ENCODE assay signal across 9 mouse cellular contexts in the genomic region with DNA sequence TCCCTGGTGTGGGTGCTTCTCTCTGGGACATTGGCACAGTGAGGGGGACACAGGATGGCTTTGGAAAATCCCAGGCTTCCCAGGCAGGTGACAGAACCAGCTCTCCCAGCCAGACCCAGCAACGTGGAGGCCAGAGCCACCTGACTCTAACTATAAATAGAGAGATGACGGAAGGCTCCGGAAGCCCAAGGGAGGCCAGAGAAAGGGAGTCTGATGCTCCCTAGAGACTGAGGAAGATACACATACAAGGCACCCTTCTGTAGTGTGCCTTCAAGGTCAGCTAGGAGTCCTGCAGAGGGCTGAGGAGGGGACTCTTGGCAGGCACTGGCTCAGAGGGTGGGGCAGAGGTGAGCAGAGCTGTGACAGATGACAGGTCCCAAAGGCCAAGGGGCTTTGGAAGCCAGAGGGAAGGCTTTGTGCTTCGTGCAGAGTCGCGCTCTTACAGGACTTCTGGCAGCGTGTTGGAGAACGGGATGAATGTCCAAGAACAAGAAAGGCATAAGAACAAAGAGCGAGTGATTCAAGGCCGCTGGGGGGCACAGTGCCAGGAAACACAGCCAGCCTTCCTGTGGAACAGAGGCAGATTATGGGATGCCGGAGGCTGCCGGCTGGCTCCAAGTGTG. TPM values are rescaled to one million over a fixed set of nuclear protein-coding genes. Genes with fewer than 3 reads are reported as not detected.
DNase-seq lines count a peak whose midpoint lies in the region; ATAC-seq and TF ChIP-seq lines count a peak whose summit lies in the region.
"Had no signal": no experiment of that assay in that cellular context is flagged by ENCODE, and none has a peak within 500 bp of the region (broad histone marks: within the 10 kb centered on the region; RNA-seq: fewer than 3 reads in every experiment).

No protein-coding gene starts in this region.

- TF ChIP-seq CTCF in lung, embryonic 14.5 days (IDR thresholded peaks at IDR 0.05; ENCODE audit: low read depth): peak; percentile 15; the same call in 1 of the 2 replicates

- peak; percentile 47 for ATAC-seq in hindbrain, embryonic 13.5 days (ENCODE audit: low FRiP score)
- peak; percentile 47; the same call in 1 of the 2 replicates for ATAC-seq in lung, embryonic 14.5 days (ENCODE audit: insufficient read depth)

- H3K36me3 ChIP-seq in hindbrain, embryonic 13.5 days: no peaks in the 10 kb centered on the region
- no peaks in the 10 kb centered on the region for H3K36me3 ChIP-seq in lung, embryonic 14.5 days (ENCODE audit: insufficient read depth)
- H3K36me3 ChIP-seq: limb, embryonic 12.5 days had no signal

- no peak overlapping the region for H3K4me2 ChIP-seq in hindbrain, embryonic 13.5 days
- no peak overlapping the region for H3K4me2 ChIP-seq in lung, embryonic 14.5 days
- H3K4me2 ChIP-seq: limb, embryonic 12.5 days had no signal

- H3K4me1 ChIP-seq in hindbrain, embryonic 13.5 days (replicated peaks): peaks cover 26% of the 10 kb centered on the region
- H3K4me1 ChIP-seq in lung, embryonic 14.5 days (ENCODE audit: insufficient read depth): no peaks in the 10 kb centered on the region; the same call in 1 of the 2 replicates

- WGBS in hindbrain, embryonic 13.5 days: 27% methylated on average over 12 of the region's 12 CpGs
- 41% methylated on average over 12 of the region's 12 CpGs for WGBS in lung, embryonic 14.5 days

- peak overlapping the region; percentile 70 for H3K27ac ChIP-seq in hindbrain, embryonic 13.5 days
- no peak overlapping the region for H3K27ac ChIP-seq in lung, embryonic 14.5 days (ENCODE audit: low read depth)
- H3K27ac ChIP-seq: limb, embryonic 12.5 days had no signal

- no peaks in the 10 kb centered on the region for H3K9me3 ChIP-seq in hindbrain, embryonic 13.5 days
- H3K9me3 ChIP-seq in lung, embryonic 14.5 days (ENCODE audit: low read depth, low read length): no peaks in the 10 kb centered on the region
- H3K9me3 ChIP-seq: limb, embryonic 12.5 days had no signal

- peak; percentile 76 for DNase-seq in adrenal gland, adult 8-10 months
- peak; percentile 59 for DNase-seq in cerebellum, adult 11-12 months
- peak; percentile 10 to 18 for DNase-seq in gastrocnemius, adult 8-10 months (ENCODE audit: low spot score in 2 of 2)
- peak; percentile 79 for DNase-seq in lung, embryonic 14.5 days
- DNase-seq in right cerebral cortex, adult 2 months (ENCODE audit: low spot score in 2 of 2): peak; percentile 72 to 84
- no peak for DNase-seq in adipocyte (ENCODE audit: low spot score)
- no peak for DNase-seq in embryo, embryonic 11 days

- peak overlapping the region; percentile 19; the same call in 1 of the 2 replicates for H3K9ac ChIP-seq in hindbrain, embryonic 13.5 days
- H3K9ac ChIP-seq in lung, embryonic 14.5 days: no peak overlapping the region
- H3K9ac ChIP-seq: limb, embryonic 12.5 days had no signal

- H3K27me3 ChIP-seq in hindbrain, embryonic 13.5 days: peaks cover 47% of the 10 kb centered on the region
- H3K27me3 ChIP-seq in lung, embryonic 14.5 days (ENCODE audit: insufficient read depth, low read length): 0 out of 2 replicates have a peak, but pooled peaks cover 4% of the 10 kb centered on the region

- H3K4me3 ChIP-seq in hindbrain, embryonic 13.5 days: no peak overlapping the region
- H3K4me3 ChIP-seq in lung, embryonic 14.5 days (ENCODE audit: low read depth, low read length): no peak overlapping the region
- H3K4me3 ChIP-seq: limb, embryonic 12.5 days had no signal

RNA-seq across cellular contexts. Expression of gene Dagla, which starts 37.3 kb away (rescaled TPM):
- total RNA-seq in adrenal gland, adult 8-10 months (2022): 1 to 10 TPM; 3.3 to 4.4 (median 3.8) TPM
- total RNA-seq in gastrocnemius, adult 8-10 months (2022): 10 to 100 TPM in 1 of 4 experiments, 1 to 10 TPM in 3; 7.9 to 10.7 (median 8.8) TPM
- 6.1 and 6.3 TPM in 2 replicates for polyA plus RNA-seq in hindbrain, embryonic 13.5 days (2015; fragmentation: Nextera tagmentation; extraction: Ambion mirVana)
- polyA plus RNA-seq in lung, embryonic 14.5 days (2014; fragmentation: Nextera tagmentation; extraction: Ambion mirVana): 2.5 and 3.4 TPM in 2 replicates

RNA-seq across cellular contexts. Expression of gene Syt7, which starts 47.0 kb away (rescaled TPM):
- 10 to 100 TPM; 32.9 to 54.6 (median 44.5) TPM for total RNA-seq in adrenal gland, adult 8-10 months (2022)
- total RNA-seq in gastrocnemius, adult 8-10 months (2022): 1 to 10 TPM; 1.7 to 3.9 (median 2.8) TPM
- polyA plus RNA-seq in hindbrain, embryonic 13.5 days (2015; fragmentation: Nextera tagmentation; extraction: Ambion mirVana): 7.9 and 8.4 TPM in 2 replicates
- 3.3 and 4.7 TPM in 2 replicates for polyA plus RNA-seq in lung, embryonic 14.5 days (2014; fragmentation: Nextera tagmentation; extraction: Ambion mirVana)

Comparison
In these comparisons a context has a peak if more than half of its experiments do, and no peak if none do; other contexts are left out.
1. DNase-seq: peak in adrenal gland, adult 8-10 months (single experiment), cerebellum, adult 11-12 months (single experiment), gastrocnemius, adult 8-10 months (2 of 2), lung, embryonic 14.5 days (single experiment) and right cerebral cortex, adult 2 months (2 of 2); none in adipocyte (single experiment) and embryo, embryonic 11 days (single experiment).
2. RNA of gene Syt7, which starts 47.0 kb away (total RNA-seq): 32.9 to 54.6 TPM in adrenal gland, adult 8-10 months; 1.7 to 3.9 TPM in gastrocnemius, adult 8-10 months; every median in the first group is over 4 times any median in the second.